Mouse (Mus musculus): ENCODE measurements at regions not wholly inside any gene's neighbourhood (a gene's known extent, or its start where the extent isn't known, plus 50 kb on each side); places are given as distances from the start of the nearest gene placed in this dataset.

DNA sequence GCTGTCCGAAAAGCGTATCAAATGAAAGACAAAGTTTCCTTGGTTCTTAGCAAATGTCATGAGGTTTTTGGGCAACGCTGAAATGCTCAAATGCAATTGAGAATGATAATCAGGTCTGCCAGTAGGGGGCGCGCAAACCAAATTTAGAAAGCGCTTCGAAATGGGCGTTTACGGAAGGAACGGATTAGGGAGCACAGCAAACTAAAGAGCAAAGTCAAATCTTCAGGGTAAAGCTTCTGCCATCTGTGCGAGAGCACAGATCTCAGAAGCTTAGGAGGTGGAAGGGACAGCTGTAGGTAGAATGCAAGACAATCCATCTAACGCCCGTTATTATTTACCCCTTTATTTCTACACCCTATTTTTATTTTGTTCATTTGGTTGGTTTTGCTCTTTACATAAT lies 242.7 kb upstream of the Jmjd1c start:
- DNase-seq (ENCODE audit: low spot score in 2 of 2) = peak; percentile 89 to 91

GRCm38 (mm10) chr10:66854895-66855294 lies 241.0 kb upstream of the Jmjd1c start:
- DNase-seq (ENCODE audit: low spot score in 2 of 2) = no peak

GRCm38 (mm10) chr10:66857330-66857729 lies 238.6 kb upstream of the Jmjd1c start:
- DNase-seq (ENCODE audit: low spot score in 2 of 2) = no peak

DNA sequence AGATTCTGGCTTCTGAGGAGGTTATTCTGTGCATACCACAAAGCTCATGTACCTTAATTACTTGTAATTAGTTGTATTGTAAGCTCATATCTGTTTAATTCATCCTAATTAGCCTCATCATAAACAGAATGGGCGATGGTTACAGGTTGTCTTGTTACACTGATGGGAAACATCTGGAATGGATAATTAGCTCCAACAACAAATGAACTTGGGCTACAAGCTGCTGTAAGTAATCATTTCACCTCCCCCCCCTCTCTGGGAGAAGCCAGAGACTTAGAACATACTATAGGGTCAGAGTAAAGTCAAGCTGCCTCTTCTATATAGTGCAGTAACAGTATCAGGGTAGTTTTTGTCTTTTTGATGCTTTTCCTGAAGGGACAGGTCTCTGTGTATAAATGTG lies 234.5 kb upstream of the Jmjd1c start:
- DNase-seq (ENCODE audit: low spot score in 2 of 2) = no peak

DNA sequence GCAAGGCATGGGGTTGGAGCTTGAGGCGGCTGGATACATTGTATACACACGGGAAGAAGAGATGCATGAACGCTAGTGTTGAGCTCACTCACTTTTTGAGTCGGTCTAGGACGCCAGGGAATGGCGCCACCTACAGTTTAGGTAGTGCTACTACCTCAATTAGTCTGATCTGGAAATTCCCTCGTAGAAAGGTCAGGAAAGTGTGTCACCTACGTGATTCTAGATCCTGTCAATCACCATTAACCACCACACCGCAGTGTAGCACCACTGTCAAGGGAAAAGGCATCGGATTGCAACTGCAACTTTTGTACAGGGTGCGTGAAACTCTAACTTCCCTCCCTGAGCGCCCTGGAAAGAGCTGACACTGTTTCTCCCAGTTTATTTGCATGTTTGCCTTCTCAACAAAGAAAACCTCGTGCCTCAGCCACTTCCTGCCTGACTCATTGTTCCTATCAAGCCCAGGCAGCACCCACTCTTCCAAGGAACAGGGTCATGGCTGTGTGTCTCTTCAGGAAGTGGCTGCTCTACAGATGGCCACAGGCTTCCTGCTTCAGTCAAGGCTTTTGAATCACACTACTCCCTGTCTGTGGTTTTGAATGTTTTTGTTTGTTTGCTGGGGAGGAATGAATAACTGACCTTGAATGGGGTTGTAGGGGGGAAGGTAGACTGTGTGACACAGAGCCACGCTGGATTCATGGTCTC lies 231.6 kb upstream of the Jmjd1c start:
- peak in 1 of 2 experiments; percentile 20 for DNase-seq (ENCODE audit: low spot score in 2 of 2)

GRCm38 (mm10) chr10:66865010-66865582 lies 230.8 kb upstream of the Jmjd1c start:
- DNase-seq (ENCODE audit: low spot score in 2 of 2) = no peak

GRCm38 (mm10) chr10:66871133-66871664 lies 224.7 kb upstream of the Jmjd1c start:
- no peak for DNase-seq (ENCODE audit: low spot score in 2 of 2)

DNA sequence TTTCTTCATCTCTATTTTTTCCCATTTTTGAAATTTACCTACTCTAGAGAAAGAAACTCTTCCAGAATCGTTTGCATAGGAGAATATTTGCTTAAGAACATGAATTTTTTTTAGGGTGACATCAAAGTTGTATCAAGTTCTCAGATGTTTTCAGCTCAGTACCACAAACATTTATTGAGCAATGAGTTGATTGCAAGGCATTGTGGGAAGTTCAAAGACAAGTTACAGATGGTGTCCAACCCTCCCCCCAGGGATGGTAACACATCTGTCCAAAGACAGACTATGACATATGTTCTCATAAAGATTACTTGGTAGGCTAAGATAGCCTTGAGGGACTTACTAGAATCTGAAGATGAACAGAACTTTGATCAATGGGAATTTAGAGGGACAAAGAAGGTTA lies 224.3 kb upstream of the Jmjd1c start:
- no peak for DNase-seq (ENCODE audit: low spot score in 2 of 2)

DNA sequence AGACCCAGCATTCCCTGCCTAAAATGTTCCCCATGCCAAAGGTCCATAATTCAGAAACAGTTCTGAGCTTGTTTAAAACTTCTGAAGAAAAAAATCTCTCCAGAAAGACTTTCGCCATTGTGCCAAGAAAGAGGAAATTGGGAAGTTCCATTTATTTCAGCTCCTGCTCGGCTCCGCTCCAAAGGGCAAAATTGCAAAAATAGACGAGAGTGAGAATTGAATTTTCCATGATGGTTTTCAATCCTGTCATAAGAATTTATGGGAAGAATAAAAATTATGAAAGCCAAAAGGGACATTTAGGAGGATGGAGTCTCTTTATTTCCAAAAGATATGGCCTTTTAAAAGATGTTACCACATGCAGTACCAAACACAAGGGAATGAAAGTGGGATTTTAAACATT lies 222.5 kb upstream of the Jmjd1c start:
- DNase-seq (ENCODE audit: low spot score in 2 of 2) = no peak

- DNase-seq (ENCODE audit: low spot score in 2 of 2) = peak; percentile 29 to 60
Observed at GRCm38 (mm10) chr10:66879071-66879470, 216.9 kb upstream of the Jmjd1c start.

GRCm38 (mm10) chr10:66882825-66883224 lies 213.1 kb upstream of the Jmjd1c start:
- no peak for DNase-seq (ENCODE audit: low spot score in 2 of 2)

GRCm38 (mm10) chr10:66885575-66885974 lies 210.3 kb upstream of the Jmjd1c start:
- no peak for DNase-seq (ENCODE audit: low spot score in 2 of 2)

GRCm38 (mm10) chr10:66889786-66890555 lies 206.0 kb upstream of the Jmjd1c start:
- DNase-seq (ENCODE audit: low spot score in 2 of 2) = no peak

DNA sequence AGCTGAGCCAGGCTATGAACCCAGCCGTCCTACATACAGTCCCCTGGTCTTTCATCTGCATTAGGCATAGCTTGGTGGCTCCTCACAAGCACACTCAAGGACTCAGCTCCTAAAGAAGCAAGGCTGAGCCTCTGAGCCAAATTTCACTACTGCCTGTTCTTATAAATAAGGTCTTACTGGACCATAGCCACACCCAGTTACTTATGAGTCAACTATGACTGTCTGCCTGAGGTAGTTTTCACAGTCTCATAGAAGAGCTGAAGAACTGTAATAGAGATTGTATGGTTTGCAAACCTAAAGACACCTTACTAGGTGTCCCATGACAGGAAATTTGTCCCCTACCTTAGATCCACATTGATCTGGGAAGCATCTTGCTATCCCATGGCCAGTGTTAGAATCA lies 204.1 kb upstream of the Jmjd1c start:
- no peak for DNase-seq (ENCODE audit: low spot score in 2 of 2)

GRCm38 (mm10) chr10:66893836-66894235 lies 202.1 kb upstream of the Jmjd1c start:
- DNase-seq (ENCODE audit: low spot score in 2 of 2) = no peak

DNA sequence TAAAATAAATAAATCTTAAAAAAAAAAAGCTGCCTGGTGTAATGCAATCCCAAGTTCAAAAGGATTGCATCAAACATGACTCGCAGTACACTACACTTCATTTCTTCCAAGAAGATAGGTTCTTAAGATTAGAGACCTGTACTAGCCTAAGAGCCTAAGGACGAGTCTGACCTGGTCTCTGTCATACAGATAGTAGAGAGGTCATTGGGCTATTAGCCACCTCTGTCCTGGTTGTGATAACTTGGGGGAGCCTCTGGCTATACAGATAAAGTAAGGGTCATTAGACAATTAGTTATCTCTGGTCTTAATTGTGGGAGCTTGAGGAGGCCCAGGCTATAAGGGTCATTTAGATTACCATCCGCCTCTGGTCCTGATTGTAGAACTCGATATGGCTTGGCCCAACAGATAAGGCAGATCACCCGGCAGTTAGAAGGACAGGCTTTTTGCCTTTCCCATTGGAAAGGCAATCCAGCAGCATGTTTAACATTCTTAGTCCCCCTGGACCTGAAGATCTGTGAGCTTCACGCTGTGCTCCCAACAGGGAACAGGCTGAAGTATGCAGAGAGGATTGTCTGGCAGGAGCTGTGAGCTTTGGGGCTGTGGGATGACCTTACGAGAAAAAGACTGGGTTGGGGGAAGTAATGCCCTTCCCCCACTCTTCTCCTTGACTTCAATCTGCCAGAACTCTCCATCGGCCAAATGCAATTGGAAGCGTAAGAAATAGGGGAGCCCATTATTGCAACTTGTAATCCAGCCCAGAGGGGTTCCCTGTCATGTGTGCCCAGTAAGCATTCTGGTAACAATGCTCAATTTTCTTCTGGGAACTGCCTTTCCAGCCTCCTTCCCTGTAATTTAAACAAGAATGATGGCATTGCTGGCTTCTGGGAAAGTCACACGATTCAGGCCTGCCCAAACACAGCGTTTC lies 199.0 kb upstream of the Jmjd1c start:
- no peak for DNase-seq (ENCODE audit: low spot score in 2 of 2)

GRCm38 (mm10) chr10:66899724-66900123 lies 196.2 kb upstream of the Jmjd1c start:
- no peak for DNase-seq (ENCODE audit: low spot score in 2 of 2)

GRCm38 (mm10) chr10:66900781-66901180 lies 195.1 kb upstream of the Jmjd1c start:
- no peak for DNase-seq (ENCODE audit: low spot score in 2 of 2)

GRCm38 (mm10) chr10:66901873-66902272 lies 194.1 kb upstream of the Jmjd1c start:
- DNase-seq (ENCODE audit: low spot score in 2 of 2) = no peak

DNA sequence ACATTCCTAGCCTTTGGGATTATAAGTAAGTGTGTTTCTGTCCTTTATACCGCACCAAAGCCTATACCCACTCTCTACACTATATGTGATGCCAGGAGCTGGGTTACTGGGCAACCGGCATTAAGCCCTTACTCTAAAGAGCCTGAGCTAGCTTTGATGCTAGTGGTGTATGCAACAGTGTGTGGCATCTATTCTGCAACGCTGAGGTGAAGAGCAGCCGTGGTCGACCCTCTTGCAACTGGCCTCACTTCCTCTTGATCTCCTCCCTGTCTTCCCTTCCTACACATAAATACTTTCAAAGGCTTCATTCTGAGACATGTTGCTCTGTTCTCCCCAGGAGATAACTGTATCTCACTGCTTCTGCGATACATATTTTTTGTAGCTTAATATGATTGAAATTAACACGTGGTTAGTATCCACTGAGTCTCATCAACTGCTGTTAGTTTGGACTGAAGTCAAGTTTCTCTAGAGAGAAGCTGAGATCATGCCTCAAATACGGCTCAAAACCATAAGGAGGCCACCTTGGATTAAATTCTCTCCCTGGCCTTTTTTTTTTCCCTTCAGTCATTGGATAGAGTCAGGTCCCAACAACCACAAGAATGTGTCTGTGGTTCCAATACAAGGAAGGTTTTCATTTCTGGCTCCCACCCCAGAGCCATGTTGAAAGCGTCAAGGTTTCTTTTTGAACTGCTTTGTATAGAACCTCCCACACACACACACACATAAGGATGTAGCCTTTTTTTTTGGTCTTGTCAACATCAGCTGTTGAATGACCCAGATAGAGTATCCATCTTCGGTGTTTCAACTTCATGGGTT lies 191.2 kb upstream of the Jmjd1c start:
- no peak for DNase-seq (ENCODE audit: low spot score in 2 of 2)

Measured in layer of hippocampus, postnatal 14 days (tissue).